Mouse (Mus musculus): ENCODE measurements around the gene Ankrd33b.

GRCm38 (mm10) chr15:31244696-31245445 lies 122.7 kb downstream of the Ankrd33b start:
- TF ChIP-seq POLR2A (IDR thresholded peaks at IDR 0.05; ENCODE audit: extremely low read depth, insufficient read depth, low read length), result no peak
- no peak for TF ChIP-seq CTCF (IDR thresholded peaks at IDR 0.05; ENCODE audit: extremely low read depth, insufficient read depth, low read length)
